Mouse (Mus musculus): ENCODE data around the gene Slc9a1. TPM values are rescaled to one million over a fixed set of nuclear protein-coding genes. Genes with fewer than 3 reads are reported as not detected.
A peak's percentile ranks its signal among the peaks of the same experiment; 100 is the strongest.

The Slc9a1 gene
- polyA plus RNA-seq, 1 experiment = 3.8 TPM

DNA sequence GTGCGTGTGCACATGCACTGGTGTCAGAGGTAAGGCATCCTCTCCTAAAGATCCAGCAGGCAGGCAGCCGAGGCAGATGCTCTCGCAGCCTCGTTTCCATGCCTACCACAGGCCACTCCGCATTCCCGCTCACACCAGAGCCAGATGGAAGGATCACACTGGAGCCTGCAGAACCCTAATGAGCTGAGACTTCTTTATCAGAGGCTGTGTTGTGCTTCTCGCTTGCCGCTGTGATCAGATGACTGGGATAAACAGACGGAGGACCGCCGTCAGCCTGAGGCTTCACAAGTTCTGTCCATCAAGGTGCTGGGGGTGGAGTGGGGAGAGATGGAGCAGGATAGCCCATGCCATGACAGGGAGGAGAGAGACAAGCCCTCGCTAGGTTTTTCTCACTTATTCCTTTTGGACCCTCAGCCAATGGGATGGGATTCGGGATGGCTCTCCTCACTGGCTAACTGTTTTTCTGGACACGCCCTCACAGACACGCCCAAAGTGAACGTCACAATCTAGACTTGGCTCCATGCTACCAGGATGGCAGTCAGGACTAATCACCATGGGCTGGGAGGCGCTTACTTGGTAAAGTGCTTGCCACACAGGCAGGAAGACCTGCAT is 63.2 kb downstream of the Slc9a1 start:
- Histone ChIP-seq H3K9me3 (ENCODE audit: control insufficient read depth, low read length) (peaks cover 3% of the 10 kb centered on the region; the same call in 1 of the 2 replicates), H3K36me3 (ENCODE audit: control insufficient read depth) (no peaks in the 10 kb centered on the region), H3K27me3 (ENCODE audit: control insufficient read depth) (peaks cover 3% of the 10 kb centered on the region), H3K4me3 (replicated peaks) (peak overlapping the region; percentile 41), H3K4me1 (ENCODE audit: control insufficient read depth) (peaks cover 9% of the 10 kb centered on the region)
- TF ChIP-seq TAL1 (IDR thresholded peaks at IDR 0.05; ENCODE audit: low read length) (no peak), GATA1 (IDR thresholded peaks at IDR 0.05; ENCODE audit: low read length) (no peak)

DNA sequence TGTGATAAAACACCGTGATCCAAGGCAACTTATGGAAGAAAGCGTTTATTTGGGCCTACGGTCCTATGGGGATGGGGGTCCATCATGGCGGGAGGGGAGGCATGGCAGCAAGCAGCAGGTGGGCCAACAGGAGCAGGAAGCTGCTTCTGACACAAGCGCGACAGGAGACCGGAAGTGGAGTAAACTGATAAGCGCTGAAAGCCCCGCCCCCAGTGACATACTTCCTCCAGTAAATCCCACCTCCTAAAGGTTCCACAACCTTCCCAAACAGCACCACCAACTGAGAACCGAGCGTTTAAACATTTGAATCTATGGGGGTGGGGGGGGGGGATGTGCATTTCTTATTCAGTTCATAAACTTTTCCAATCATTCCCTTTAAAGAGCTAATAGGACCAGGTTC is 66.4 kb downstream of the Slc9a1 start:
- no peak for TF ChIP-seq TAL1 (IDR thresholded peaks at IDR 0.05; ENCODE audit: low read length)
- no peak for TF ChIP-seq GATA1 (IDR thresholded peaks at IDR 0.05; ENCODE audit: low read length)
- Histone ChIP-seq H3K4me3 (replicated peaks) (no peak overlapping the region), H3K27me3 (ENCODE audit: control insufficient read depth) (peaks cover 18% of the 10 kb centered on the region), H3K9me3 (ENCODE audit: control insufficient read depth, low read length) (peaks cover 3% of the 10 kb centered on the region; the same call in 1 of the 2 replicates), H3K36me3 (ENCODE audit: control insufficient read depth) (no peaks in the 10 kb centered on the region), H3K4me1 (ENCODE audit: control insufficient read depth) (peaks cover 11% of the 10 kb centered on the region)

DNA sequence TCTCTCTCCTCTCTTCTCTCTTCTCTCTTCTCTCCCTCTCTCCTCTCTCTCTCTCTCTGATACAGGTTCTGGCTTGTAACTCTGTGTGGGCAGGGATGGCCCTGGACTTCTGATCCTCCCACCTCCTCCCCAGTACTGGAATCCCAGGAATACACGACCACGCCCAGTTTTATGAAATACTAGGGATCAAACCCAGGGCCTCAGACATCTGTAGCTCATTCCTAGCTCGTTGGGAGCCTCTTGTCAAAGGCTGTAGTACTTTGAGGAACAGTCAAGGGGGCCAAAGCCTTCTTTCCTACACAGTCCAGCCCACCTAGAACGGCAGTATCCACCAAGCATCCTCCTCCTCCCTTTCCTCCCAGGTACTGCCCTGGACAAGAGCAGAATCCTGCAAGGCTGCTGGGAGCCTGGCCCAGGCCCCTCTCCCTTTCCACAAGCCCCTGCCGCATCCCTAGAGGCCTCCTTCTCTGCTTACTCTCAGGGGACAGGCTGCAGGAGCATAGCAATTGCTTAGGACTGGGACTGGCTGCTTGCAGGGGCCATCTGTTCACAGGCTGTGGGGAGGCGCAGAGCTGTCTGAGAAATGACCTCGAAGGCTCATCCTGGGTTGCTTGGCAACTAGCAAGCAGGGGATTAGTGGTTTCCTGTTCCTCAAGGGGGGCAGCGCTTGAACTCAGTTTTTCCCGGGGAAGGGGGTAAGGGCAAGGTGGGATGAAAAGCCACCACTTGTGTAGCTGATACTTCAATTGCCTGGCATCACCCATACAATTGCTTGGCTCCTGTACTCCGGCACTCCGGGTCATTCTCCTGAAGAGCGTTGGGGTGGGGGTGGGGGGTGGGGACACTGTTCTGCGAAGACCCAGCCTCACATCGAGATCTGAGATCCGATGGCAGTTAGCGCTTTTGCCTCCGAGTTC is 70.2 kb downstream of the Slc9a1 start:
- H3K4me3 ChIP-seq (replicated peaks) = no peak overlapping the region
- peaks cover 26% of the 10 kb centered on the region for H3K27me3 ChIP-seq (ENCODE audit: control insufficient read depth)
- no peak for TF ChIP-seq TAL1 (IDR thresholded peaks at IDR 0.05; ENCODE audit: low read length)
- TF ChIP-seq GATA1 (IDR thresholded peaks at IDR 0.05; ENCODE audit: low read length) = no peak

DNA sequence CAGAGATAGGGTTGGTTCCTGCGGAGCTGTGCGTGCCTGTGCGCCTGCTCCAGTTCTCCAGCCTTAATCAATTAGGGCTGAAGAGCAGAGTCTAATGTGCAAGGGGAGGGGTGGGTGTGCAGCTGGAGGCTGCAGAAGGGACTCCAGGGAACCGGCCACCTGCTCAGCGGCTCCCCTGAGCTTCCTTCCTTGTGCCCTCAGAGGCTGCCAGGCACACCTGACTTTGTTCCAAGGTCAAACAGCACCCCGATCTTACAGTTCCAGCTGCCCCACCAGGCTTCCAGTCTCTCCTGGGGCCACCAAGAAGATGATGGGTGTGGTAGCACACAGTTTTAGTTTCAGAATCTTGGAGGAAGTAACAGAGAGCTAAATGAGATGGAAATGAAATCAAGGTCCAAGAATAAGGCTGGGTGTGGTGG is 70.9 kb downstream of the Slc9a1 start:
- H3K4me3 ChIP-seq (replicated peaks) = no peak overlapping the region
- no peak for TF ChIP-seq TAL1 (IDR thresholded peaks at IDR 0.05; ENCODE audit: low read length)

More for the DNA sequence above, 70.2 kb downstream of the Slc9a1 start:
- Histone ChIP-seq H3K9me3 (ENCODE audit: control insufficient read depth, low read length) (no peaks in the 10 kb centered on the region), H3K4me1 (ENCODE audit: control insufficient read depth) (peaks cover 2% of the 10 kb centered on the region; the same call in 1 of the 2 replicates), H3K36me3 (ENCODE audit: control insufficient read depth) (no peaks in the 10 kb centered on the region)

DNA sequence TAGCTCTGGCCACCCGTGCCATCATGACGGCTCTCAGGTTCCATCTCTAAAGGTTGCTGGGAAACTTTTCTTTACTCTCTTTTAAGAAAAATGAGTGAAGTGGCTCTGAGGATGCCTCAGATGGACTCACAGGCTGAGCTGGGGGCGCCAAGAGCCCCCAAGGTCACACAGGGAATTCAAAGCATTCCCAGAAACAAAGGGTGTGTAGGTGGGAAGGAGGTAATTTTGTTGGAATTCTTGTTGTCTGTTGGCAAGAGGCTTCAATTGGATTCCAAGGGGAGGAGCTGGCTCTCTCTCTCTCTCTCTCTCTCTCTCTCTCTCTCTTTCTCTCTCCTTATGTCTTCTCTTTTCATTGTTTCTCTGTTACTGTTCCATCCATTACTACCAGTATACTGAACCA is 72.7 kb downstream of the Slc9a1 start:
- Histone ChIP-seq H3K4me1 (ENCODE audit: control insufficient read depth) (peaks cover 2% of the 10 kb centered on the region; the same call in 1 of the 2 replicates), H3K36me3 (ENCODE audit: control insufficient read depth) (no peaks in the 10 kb centered on the region), H3K9me3 (ENCODE audit: control insufficient read depth, low read length) (no peaks in the 10 kb centered on the region), H3K4me3 (replicated peaks) (no peak overlapping the region), H3K27me3 (ENCODE audit: control insufficient read depth) (peaks cover 26% of the 10 kb centered on the region)
- TF ChIP-seq TAL1 (IDR thresholded peaks at IDR 0.05; ENCODE audit: low read length) (no peak), GATA1 (IDR thresholded peaks at IDR 0.05; ENCODE audit: low read length) (no peak)

More for the DNA sequence above, 70.9 kb downstream of the Slc9a1 start:
- Histone ChIP-seq H3K27me3 (ENCODE audit: control insufficient read depth) (peaks cover 26% of the 10 kb centered on the region), H3K4me1 (ENCODE audit: control insufficient read depth) (peaks cover 2% of the 10 kb centered on the region; the same call in 1 of the 2 replicates), H3K36me3 (ENCODE audit: control insufficient read depth) (no peaks in the 10 kb centered on the region), H3K9me3 (ENCODE audit: control insufficient read depth, low read length) (no peaks in the 10 kb centered on the region)

DNA sequence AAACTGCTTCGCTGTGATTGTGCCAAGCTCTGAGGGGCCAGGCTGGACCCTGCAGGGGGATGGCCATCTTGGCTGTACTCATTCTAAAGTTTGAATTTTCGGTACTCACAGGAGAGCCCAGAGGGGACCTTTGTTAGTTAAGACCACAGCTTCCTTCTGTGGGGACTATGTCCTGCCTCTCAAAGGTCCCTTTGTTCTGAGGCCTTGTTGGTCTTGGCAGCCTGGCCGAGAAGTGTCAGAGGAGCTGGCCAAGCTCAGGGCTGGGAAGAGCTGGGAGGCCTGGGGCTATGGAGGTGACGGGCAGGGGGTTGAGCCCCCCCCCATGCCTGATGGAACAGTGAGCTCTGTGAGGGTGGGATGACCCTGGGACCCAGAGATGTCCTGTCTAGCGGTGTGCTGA is 73.6 kb downstream of the Slc9a1 start:
- H3K4me3 ChIP-seq (replicated peaks) = no peak overlapping the region
- H3K27me3 ChIP-seq (ENCODE audit: control insufficient read depth) = peaks cover 26% of the 10 kb centered on the region
- no peaks in the 10 kb centered on the region for H3K36me3 ChIP-seq (ENCODE audit: control insufficient read depth)
- no peaks in the 10 kb centered on the region for H3K9me3 ChIP-seq (ENCODE audit: control insufficient read depth, low read length)
- peaks cover 2% of the 10 kb centered on the region; the same call in 1 of the 2 replicates for H3K4me1 ChIP-seq (ENCODE audit: control insufficient read depth)
- TF ChIP-seq TAL1 (IDR thresholded peaks at IDR 0.05; ENCODE audit: low read length) = no peak
- TF ChIP-seq GATA1 (IDR thresholded peaks at IDR 0.05; ENCODE audit: low read length) = no peak

DNA sequence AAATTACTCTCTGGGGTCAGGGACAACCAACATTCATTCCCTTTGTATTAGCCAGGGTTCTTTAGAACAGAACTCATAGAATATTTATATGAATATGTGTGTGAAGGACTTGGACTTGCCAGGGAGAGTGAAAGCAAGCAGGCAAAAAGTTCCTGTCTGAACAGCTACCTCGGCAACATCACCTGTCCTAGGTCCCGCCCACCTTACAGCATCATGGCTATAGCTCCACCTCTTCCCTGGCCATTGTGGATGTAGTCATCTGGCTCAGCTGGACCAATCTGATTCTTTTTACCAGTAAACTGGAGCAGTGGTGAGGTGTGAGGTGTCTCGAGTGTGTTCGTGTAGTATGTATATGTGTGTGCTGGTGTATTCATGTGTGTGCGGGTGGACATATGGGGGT is 76.2 kb downstream of the Slc9a1 start:
- Histone ChIP-seq H3K4me1 (ENCODE audit: control insufficient read depth) (no peaks in the 10 kb centered on the region), H3K4me3 (replicated peaks) (no peak overlapping the region), H3K27me3 (ENCODE audit: control insufficient read depth) (peaks cover 13% of the 10 kb centered on the region), H3K36me3 (ENCODE audit: control insufficient read depth) (no peaks in the 10 kb centered on the region), H3K9me3 (ENCODE audit: control insufficient read depth, low read length) (no peaks in the 10 kb centered on the region)
- no peak for TF ChIP-seq TAL1 (IDR thresholded peaks at IDR 0.05; ENCODE audit: low read length)
- no peak for TF ChIP-seq GATA1 (IDR thresholded peaks at IDR 0.05; ENCODE audit: low read length)

DNA sequence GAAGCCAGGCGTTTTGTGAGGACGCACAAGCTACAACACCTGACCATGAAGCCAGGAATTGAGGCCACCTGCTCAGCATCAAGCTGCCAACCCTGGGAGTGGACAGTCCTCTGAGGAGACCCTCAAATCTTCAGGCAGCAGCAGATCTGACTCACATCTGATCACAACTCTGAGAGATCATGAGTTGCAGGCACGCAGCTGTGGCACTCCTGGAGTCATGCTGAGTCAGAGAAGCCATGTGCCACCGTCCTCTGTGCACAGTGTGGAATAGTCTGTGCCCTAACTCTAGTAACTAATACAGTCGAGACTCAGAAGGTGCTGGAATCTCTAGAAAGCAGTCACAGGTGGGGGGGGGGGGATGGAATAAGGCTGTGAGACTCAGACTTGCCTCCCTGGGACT is 77.9 kb downstream of the Slc9a1 start:
- no peaks in the 10 kb centered on the region for H3K9me3 ChIP-seq (ENCODE audit: control insufficient read depth, low read length)
- H3K4me1 ChIP-seq (ENCODE audit: control insufficient read depth) = no peaks in the 10 kb centered on the region
- no peaks in the 10 kb centered on the region for H3K36me3 ChIP-seq (ENCODE audit: control insufficient read depth)
- TF ChIP-seq GATA1 (IDR thresholded peaks at IDR 0.05; ENCODE audit: low read length) (no peak), TAL1 (IDR thresholded peaks at IDR 0.05; ENCODE audit: low read length) (no peak)
- peaks cover 6% of the 10 kb centered on the region; the same call in 1 of the 2 replicates for H3K27me3 ChIP-seq (ENCODE audit: control insufficient read depth)
- no peak overlapping the region for H3K4me3 ChIP-seq (replicated peaks)

DNA sequence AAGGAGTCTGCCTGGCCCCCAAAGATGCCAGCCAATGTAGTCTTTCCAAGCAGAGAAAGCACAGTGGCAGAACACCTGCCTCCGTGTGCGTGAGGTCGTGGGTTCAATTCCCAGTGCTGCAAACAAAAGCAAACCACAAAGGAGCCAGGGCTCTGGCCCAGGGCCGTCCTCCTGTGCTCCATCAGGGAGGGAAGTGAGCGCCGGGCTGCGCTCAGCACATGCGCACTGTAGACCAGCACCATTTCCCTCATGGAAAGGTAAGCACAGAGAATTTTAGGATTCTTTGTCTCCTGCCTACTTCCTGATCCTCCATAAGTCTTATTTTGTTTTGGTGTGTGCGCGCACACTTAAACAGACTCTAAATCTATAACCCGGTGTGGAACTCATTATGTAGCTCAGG is 78.5 kb downstream of the Slc9a1 start:
- H3K4me1 ChIP-seq (ENCODE audit: control insufficient read depth) = no peaks in the 10 kb centered on the region
- H3K36me3 ChIP-seq (ENCODE audit: control insufficient read depth) = no peaks in the 10 kb centered on the region
- H3K4me3 ChIP-seq (replicated peaks) = no peak overlapping the region
- TF ChIP-seq GATA1 (IDR thresholded peaks at IDR 0.05; ENCODE audit: low read length) = no peak
- no peaks in the 10 kb centered on the region for H3K9me3 ChIP-seq (ENCODE audit: control insufficient read depth, low read length)
- H3K27me3 ChIP-seq (ENCODE audit: control insufficient read depth) = peaks cover 3% of the 10 kb centered on the region; the same call in 1 of the 2 replicates
